In the genomic region with DNA sequence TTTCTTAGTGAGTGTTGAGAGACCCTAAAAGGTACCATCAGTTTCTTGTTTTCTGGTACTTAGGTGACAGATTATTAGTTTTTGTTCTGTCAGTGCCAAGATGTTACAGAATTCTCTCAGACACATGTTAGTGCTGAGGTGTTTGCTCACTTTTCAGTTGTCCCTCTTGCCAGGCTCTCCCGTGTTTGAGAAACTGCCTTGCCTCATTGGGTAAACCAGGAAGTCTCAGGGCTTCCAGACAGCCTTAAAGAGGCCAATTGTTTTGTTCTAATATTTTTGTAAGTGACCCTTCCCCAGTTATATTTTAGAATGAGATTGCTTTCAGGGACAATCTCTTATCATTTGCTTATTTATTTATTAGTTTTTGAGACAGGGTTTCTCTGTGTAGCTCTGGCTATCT, we compare ENCODE assay signal across 8 mouse cellular contexts. TPM values are rescaled to one million over a fixed set of nuclear protein-coding genes. Genes with fewer than 3 reads are reported as not detected.
A peak's percentile ranks its signal among the peaks of the same experiment; 100 is the strongest.
DNase-seq lines count a peak whose midpoint lies in the region; ATAC-seq and TF ChIP-seq lines count a peak whose summit lies in the region.

No protein-coding gene starts in this region.

- no peak for TF ChIP-seq CTCF in gastrocnemius, adult 2 months (IDR thresholded peaks at IDR 0.05)

- no peaks in the 10 kb centered on the region for H3K27me3 ChIP-seq in hindbrain, embryonic 13.5 days

- peak overlapping the region; percentile 28; the same call in 1 of the 2 replicates for H3K27ac ChIP-seq in gastrocnemius, adult 2 months
- no peak overlapping the region for H3K27ac ChIP-seq in hindbrain, embryonic 13.5 days

- no peaks in the 10 kb centered on the region for H3K9me3 ChIP-seq in hindbrain, embryonic 13.5 days

- no peak overlapping the region for H3K9ac ChIP-seq in hindbrain, embryonic 13.5 days

- 19% methylated on average over 1 of the region's 1 CpGs for WGBS in hindbrain, embryonic 13.5 days

- peak overlapping the region; percentile 86 for H3K4me2 ChIP-seq in hindbrain, embryonic 13.5 days

- intact Hi-C loops in gastrocnemius, adult 2 months (cut with DNase I) = no loop called here
- intact Hi-C loops in gastrocnemius, postnatal 36 days (cut with DNase I) = loop anchor here (5.0 kb wide), 1 partner anchor 222 kb away; no protein-coding TSS in a partner anchor

- no peak for DNase-seq in gastrocnemius, adult 2 months
- no peak for DNase-seq in gastrocnemius, postnatal 36 days
- DNase-seq in NIH3T3 (ENCODE audit: low read depth) = peak; percentile 35
- DNase-seq in lung, postnatal 25 days (ENCODE audit: low spot score) = peak; percentile 37
- DNase-seq in right cerebral cortex, adult 18-20 months = no peak
- no peak for DNase-seq in left cerebral cortex, adult 11 months (ENCODE audit: low spot score)
- DNase-seq in spleen, adult 12 weeks (ENCODE audit: low spot score) = no peak

- peak overlapping the region; percentile 90 for H3K4me3 ChIP-seq in gastrocnemius, adult 2 months
- peak overlapping the region; percentile 94 for H3K4me3 ChIP-seq in hindbrain, embryonic 13.5 days

- no peak for ATAC-seq in hindbrain, embryonic 13.5 days (ENCODE audit: low FRiP score)

- peaks cover 5% of the 10 kb centered on the region for H3K36me3 ChIP-seq in hindbrain, embryonic 13.5 days

- peaks cover 42% of the 10 kb centered on the region for H3K4me1 ChIP-seq in hindbrain, embryonic 13.5 days (replicated peaks)

RNA-seq across cellular contexts. Expression of a gene that starts 2.1 kb away (rescaled TPM):
- 10 to 100 TPM; 42.4 to 42.6 TPM for total RNA-seq in gastrocnemius, adult 2 months (2021)
- 10 to 100 TPM; 28.8 to 37.7 TPM for total RNA-seq in gastrocnemius, postnatal 36 days (2021)
- polyA plus RNA-seq in hindbrain, embryonic 13.5 days (2015; fragmentation: Nextera tagmentation; extraction: Ambion mirVana) = 101 and 103 TPM in 2 replicates

Comparison
In these comparisons a context has a peak if more than half of its experiments do, and no peak if none do; other contexts are left out.
1. DNase-seq: peak in NIH3T3 (single experiment) and lung, postnatal 25 days (single experiment); none in gastrocnemius, adult 2 months (single experiment), gastrocnemius, postnatal 36 days (0 of 2), right cerebral cortex, adult 18-20 months (single experiment), left cerebral cortex, adult 11 months (single experiment) and spleen, adult 12 weeks (single experiment).